Mouse (Mus musculus) right cerebral cortex, adult 18-20 months (tissue): ENCODE measurements at regions not wholly inside any gene's neighbourhood (a gene's known extent, or its start where the extent isn't known, plus 50 kb on each side); places are given as distances from the start of the nearest gene placed in this dataset.
A peak's percentile ranks its signal among the peaks of the same experiment; 100 is the strongest.

Source experiments
- DNase-seq: peaks from one replicate; pipeline ENCODE4 v3.0.0; 2022; ENCODE audit warnings: mixed read lengths

DNA sequence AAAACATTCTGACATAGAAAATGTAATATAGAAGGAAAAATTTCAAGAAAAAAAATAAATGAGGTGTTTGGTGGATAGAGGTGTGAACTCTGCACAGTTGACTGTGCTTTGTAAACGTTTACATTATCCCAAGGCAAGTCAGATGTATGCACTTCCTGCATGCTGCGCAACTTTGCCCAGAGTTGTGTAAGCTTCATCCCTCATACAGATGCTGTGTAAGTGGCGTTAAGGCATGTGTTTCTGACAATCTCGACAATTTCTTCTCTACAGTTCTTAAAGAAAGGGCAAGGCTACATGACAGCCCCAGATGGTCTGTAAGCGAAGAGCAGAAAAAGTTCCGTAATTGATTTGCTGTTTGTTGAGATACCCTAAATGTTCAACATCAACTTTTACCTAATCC is 476.6 kb upstream of the Pitx2 start:
- no peak for DNase-seq

DNA sequence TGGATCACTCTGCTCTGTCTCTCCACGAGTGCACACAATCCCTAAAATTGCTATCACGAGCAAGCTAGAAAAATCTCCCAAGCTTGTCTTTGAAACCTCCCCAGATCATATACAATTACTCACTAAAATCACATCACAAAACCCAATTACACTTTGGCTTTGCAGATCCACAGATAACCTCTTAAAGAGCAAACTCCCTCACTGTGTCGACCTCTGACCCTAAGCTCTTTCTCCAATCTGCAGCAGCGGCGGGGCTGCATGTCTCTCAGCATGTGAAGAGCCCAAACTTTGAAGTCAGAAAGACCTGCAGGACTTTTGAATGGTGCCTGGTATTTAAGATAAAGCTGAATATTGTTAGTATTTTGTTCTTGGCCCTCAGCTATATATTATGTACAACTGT is 479.4 kb upstream of the Pitx2 start:
- no peak for DNase-seq

DNA sequence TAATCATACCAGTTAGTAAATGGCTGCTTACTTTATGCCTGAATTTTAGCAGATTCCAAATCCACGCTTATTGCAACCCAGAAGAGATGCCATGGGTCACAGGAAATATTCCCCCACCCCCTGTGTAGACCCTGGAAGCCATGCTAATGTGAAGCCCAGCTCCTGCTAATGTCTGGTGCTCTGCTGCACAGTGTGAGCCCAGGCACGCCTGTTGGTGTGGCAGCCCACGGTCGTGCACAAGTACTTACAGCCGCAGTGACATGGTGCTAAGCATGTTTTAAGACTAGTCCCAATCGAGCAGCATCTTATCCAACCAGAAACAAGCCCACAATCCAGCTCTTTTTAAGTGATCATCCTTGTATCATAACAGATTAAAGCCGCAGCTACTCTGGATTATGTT is 480.5 kb upstream of the Pitx2 start:
- no peak for DNase-seq

DNA sequence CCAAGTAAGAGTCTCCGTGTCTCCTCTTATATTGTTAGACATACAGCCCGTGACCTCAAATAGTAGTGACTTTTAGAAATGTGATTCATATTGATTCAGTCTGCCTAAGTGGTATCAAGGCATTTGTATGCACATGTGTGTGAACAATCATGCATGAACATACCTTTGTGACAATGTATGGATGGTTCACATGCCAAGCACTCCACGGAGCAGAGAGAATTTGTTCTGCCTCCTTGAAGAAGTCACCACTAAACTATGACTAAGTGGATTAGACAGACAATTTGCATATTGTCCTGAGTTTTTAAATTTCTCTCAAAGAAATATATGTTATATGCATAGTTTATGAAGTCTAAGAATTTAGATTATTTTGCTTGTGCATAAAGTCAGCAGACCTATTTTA is 492.4 kb upstream of the Pitx2 start:
- no peak for DNase-seq

DNA sequence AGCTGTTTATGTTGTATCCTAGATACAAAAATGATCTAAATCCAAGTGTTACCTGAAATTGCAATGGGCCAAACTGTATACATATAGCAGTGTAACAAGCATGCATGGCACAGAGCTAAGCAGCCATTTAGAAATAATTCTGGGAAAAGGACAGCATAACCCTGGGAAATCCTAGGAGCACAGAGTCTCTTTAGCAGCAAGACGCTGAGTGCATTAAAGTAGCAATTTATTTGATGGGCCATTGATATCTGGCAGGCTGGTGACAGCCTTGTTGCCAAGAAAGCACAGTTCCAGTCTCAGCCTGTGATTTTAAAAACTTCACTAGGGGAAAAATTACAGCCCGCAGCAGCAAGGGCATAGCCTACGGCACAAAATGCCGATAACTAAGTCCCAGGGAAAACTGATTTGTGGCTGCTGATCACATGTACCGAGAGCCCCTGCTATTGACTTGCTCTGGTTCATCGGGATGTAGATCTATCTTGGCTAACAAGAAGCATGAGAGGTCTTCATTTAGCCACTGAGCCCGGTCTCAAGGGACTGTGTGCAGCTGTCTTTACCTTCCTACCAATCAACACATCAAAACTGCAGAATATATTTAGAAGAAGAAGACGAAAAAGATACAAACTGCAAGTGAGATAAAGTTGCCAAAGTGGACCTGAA is 531.1 kb upstream of the Pitx2 start:
- no peak for DNase-seq

DNA sequence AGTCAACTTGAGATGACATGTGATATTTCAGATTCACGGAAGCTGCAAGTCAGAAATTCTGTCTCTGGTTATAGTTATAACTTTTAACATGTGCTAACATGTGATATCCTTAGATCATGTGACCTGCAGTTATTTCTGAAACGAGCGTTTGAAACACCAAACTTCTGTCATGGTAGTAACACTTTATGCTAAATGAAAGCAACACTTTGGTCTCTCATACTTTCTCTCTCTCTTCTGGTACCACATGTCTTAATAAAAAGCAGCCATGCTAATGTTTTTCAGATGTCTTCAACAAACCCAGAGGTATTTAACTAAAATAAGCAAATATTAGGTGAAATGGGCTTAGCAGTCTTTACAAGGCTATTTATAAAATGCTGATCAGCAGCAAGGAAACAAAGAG is 534.5 kb upstream of the Pitx2 start:
- no peak for DNase-seq

DNA sequence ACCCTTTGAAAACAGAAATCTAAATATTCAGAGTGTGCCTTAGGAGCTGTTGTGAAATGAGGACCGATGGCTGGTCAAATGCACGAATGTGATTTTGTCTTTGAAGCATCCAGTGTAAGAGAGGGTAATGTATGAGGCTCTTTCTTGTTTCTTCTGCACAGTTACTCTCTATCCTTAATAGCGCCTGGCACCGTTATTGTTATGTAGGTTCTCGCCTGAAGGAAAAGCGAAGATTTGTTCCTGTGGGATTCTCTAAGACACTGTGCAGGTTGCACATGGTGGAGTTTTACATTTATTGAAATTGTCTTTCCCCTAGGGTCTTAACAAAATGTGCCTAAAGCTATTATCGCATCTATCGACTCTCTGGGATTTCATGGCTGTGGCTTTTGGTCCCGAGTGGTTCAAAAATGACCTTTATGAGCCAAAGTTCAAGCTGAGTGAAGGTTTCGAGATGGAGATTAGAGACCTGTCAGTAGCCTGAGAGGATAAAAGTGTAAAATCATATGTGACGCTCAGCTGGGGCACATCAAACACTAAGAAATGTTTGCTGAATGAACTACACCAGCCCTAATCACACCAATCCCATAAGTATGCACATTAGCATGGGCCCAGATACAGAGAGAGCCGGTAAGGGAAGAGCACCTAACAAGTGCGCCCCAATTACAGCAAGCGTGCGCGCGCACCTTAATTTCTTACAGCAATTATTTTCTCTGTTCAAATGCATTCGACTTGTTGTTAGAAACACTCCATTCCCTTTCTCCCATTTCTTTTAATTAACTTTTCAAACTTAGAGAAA is 562.5 kb upstream of the Pitx2 start:
- no peak for DNase-seq

DNA sequence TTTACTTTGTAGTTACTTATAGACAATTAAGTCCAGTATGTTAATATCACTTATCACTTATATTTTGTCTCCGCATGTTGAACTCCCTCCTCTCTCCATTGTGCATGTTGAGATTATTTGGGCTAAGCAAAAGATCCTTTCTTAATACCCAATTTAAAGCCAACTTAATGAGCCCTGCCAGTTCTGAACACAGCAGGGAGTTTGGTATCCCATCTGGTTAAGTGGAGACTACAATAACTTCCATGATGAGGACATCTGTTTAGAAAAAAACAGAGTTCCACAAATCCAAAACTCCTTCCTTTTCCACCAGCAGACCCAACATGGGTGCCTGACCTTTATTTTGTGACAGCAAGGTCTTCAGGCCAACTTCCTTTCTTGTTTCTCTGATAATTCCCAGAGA is 572.0 kb upstream of the Pitx2 start:
- DNase-seq = no peak

DNA sequence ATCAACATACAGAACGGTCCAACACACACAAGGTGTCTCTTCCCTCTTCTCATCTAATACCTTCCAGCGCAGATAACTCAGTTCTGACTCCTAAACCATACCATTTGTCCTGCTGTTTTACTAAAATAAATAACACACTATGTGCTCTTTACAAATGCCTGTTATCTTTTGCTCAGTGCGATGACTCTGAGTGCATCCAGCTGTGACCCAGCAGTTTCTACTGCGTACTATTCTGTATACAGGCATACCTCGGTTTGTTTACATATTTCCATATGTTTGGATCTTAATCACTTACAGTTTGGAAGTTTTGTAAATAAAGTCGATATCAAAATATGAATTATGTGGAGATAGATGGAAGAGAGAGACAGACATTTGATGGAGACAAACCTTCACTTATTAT is 583.0 kb upstream of the Pitx2 start:
- DNase-seq = no peak

DNA sequence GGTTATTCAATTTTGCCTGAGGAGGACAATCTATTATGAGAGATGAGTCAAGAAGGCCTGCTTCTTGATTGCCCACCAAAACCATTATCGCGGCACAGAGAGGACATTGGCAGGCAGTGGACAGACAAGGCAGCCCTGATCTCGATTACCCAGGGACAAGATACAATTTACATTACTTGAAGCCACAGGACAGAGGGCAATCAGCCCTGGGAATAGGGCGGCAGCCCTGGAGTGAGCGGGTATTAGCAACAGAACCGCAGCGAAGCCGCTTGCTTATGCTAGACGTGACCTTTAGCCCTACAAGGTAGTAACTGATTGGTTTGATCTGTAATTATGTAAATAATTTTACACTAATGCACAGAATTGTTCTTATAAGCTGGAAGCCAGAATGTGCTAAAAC is 586.0 kb upstream of the Pitx2 start:
- DNase-seq = no peak

DNA sequence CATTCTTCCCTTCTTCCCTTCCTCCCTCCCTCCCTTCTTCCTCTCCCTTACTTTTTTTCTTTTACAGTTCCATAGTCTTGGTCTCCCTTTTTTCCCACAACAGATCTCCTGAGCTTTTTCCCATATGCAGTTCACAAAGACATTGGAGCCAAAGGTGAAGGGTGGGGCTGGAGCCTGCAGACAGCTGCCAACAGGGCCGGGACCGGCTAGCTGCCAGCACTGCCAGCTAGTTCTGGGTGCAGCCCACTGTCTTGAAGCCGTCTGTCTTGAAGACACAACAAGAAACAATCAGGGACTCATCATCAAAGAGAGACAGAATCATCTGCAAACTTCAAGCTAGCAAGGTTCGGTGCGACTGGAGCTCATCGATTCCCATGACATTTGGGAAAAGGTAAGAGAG is 588.9 kb upstream of the Pitx2 start:
- no peak for DNase-seq

DNA sequence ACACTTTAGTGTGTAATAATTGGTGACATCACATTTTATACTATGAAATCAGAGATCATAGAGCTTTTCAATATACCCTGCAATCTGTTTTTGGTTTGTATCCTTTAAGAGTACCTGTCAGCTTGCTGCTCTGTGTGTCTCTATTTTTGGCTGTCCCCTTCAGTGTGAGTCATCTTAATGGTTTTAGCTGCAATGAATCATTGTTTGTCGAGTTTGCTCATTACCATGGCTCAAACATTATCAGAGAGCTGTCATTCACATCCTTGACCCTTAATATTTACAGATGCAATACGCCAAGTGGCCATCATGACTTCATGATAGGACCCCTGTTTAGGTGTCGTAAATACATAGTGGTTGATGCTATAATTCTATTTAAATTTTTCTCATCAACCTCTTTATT is 591.0 kb upstream of the Pitx2 start:
- no peak for DNase-seq

DNA sequence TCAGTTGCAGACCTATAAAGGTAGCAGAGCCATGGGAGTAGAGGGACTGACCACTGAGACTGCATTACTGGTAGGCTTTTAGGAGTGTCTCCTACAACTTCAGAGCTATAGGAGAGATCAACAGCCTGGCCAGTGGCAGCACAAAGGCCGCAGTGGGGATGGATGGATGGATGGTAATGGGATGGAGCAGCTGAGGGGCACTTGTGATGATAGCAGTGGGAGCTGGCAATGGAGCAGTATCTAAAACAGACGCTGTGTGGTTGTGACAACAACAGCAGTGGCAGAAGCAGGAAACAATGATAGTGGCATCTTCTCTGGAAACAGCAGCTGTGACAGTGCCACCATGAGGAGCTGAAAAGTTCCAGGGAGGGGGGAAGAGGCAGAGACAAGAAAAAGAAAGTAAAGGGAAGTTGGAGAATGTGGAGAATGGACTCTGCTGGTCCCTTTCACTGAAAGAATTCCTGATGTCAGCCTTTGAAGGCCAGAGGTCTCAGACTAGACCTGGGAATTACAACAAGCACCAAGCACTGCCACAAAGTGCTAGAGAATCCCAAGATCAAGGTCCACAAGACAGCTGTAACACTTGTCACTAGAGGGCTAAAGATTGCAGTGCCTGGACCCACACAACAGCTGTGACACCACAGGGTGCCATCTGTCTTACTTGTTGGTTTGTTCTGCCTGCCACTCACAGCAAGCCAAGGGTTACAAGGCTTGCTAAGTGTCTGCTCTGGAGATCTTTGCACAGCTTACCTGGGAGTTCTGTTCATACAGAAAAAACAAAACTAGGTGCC is 624.1 kb upstream of the Pitx2 start:
- no peak for DNase-seq

DNA sequence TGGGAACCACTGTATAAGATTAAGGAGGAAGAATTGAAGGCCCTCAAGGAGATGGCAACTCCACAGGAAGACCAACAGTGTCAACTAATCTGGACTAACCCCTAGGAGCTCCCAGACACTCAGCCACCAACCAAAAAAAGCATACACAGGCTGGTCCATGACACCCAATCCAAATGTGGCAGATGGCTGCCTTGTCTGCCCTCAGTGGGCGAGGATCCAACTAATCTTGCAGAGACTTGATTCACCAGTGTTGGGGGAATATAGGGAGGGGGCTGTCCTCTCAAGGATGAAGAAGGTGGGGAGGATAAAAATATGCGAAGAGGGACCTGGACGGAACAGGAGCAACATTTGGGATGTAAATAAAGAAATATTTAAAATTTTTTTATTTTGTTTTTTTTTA is 629.1 kb upstream of the Pitx2 start:
- no peak for DNase-seq

DNA sequence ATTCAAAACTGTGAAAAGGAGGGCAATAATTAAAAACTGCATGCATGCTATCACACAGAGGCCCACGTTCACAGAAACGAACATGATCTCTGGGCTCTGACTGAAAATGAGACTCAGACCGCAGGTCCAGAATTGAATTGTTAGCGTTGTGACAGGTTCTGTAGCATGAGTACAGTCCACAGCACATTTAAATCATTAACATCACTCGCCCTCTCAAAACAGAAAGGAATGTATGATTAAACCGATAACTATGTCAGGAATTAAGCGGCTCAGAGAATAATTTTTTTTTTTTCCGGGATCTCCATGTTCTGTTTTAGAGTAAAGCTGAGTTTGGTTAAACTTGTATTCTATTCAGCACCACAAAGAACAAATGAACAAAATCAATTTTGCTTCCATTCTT is 634.3 kb upstream of the Pitx2 start:
- no peak for DNase-seq

DNA sequence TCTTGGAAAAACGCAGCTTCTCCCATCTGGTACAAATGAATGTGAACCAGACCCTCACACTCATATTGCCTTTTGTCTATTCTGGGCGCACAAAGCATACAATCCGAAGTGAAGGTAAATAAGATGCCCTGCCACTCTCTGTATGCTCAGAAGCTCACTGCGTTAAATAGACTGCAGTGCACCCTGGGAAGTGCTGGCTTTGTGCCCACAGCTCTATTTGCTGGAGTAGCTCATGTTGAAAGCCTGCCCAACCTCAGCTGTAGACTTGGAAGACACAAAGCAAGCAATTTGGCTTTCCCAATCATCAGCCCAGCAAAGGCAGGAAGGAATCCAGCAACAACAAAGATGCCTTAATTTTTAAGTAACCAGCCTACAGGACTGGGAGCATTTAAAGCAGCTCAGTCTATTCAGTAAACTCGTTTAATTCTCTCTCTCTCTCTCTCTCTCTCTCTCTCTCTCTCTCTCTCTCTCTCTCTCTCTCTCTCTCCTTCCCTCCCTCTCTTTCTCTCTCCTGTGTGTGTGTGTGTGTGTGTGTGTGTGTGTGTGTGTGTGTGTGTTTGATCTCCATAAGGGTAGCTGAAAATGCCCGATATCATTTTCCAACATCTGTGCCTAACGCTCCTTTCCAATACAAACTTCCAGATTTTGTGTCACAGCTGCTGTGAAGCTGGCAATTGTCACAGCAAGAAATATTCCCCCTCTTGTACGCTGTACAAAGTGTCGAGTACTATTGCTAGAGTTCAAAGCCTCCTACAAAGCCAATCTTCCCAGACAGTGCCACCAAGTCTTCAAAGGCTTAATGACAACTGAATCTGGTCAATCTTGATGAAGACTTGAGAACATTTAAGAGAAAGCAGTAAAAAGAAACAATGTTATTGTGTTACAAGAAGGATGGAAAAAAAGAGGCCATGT is 650.5 kb upstream of the Fam241a start:
- DNase-seq = peak; percentile 75

DNA sequence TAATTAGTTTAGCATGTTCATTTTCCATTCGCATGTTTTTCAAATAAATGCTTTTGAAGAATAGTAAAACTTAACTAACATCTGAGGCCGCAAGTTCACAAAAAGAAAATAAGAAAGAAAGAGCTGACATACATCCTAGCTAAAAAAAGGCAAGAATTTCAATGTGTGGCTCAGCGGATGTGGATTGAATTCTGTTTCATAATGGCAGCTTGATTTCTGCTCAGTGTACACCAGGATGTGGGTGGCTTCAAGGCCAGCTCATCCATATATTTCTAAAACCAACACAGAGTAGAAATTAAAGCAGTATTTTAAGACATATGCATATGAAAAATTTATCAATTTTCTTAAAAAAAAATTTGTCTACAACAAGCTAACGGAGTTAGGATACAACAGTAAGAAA is 629.3 kb upstream of the Fam241a start:
- peak; percentile 14 for DNase-seq

DNA sequence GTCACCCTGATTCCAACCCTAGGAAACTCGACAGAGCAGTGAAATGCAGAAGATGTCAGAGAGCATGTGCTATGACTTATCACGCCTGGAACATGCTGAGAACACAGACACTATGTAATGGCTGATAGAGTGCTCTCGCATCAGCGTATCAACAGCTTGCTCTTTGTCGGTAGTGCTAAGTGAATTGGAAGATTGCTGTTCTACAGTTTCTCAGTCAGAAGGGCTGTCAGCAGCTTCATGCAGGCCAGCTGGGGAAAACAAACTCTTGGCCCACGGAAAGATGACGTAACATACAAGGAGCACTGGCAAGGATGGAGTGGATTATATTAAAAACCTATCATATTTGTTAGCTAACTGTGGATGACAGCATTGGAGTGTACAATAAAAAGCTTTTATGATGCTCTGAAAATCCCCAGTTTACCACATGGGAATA is 624.6 kb upstream of the Fam241a start:
- DNase-seq = peak; percentile 62

DNA sequence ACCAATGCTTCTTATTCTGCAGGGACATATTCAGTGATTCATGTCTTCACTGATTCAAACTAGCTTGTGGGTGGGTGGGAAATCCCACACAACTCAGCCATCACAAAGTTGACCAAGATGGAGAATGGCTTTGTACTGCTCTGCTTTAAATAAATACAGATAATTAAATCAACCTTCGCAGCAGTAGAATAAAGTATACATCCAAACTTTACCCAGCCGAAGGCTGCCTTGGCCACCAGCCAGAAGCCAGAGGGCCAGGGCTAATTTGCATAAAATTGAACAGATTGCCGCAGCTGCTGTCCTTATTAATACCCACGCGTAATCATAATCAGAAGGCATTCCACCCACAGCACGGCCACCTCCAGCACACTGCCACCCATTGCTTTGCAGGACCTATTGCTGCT is 623.8 kb upstream of the Fam241a start:
- DNase-seq = peak; percentile 75

DNA sequence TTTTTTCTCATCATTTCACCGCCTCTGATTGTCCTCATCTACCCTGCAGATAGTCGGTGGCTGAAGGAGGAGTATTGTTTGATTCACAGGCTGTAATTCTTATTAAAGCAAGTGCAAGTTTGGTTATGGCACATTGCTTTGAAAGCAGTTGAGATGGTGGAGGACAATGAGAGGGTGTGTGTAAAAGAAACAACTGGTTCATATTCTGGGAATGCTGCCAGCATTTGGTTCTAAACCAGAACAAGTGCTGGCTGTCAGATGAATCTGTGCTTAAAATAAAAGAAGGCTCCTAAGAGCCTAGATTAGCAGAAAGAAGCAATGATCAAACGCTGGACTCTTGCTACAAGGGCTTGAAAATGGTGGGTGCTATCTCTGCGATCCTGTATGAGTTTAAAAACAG is 622.7 kb upstream of the Fam241a start:
- peak; percentile 73 for DNase-seq

DNA sequence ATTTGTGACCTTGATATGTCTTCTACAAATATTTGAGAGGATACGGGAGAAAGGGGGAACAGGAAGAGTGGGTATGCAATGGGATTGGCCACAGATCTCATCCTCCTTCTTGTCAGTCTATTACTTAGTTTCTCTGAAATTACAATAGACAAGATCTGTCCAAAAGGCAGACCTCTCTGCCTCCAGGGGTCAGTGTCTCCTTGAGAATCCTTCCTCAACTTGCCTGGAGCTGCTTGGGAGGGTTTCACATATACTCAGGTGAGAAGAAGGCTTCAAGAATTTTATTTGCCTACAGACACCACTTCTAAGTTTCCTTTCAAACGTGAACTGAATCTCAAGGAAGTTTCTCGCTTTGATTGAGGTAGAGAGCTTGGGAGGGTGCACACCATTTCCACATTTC is 575.0 kb upstream of the Fam241a start:
- no peak for DNase-seq

DNA sequence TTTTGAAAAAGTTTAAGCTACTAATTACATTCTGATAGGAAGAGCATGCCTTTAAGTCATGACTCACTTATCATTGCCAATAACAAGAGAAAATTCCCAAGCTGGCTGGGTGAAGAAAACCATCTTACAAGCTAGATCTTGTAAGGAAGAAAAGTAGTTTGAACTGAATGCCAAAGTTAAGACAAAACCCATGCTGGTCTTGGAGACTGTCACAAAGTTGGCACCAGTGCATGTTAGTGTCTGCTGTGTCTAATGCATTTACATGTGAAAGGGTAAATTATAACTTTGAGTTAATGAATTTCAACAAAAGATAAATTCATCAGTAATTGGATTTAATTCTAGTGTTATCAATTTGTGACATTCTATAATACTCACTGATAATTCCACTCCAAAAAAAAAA is 533.6 kb upstream of the Fam241a start:
- no peak for DNase-seq

DNA sequence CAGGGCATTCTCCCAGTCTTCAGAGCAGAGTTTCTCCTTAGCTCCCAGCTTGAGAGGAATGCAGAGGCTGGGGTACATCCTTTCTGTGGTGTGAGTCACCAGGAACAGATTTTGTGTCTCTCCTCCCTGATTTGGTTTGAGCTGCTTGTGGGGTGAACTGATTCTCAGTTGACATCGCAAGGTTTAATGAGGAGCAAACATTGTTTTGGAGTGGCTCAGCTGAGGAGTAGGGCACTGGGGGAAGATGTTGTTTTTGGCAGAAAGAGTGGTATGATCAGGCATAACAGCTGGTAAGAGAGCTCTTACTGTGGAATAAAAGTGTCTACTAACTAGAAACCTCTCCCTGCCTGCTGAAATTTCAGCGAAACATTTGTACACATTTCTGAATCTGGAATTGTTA is 519.4 kb upstream of the Fam241a start:
- DNase-seq = no peak
